In the genomic region with DNA sequence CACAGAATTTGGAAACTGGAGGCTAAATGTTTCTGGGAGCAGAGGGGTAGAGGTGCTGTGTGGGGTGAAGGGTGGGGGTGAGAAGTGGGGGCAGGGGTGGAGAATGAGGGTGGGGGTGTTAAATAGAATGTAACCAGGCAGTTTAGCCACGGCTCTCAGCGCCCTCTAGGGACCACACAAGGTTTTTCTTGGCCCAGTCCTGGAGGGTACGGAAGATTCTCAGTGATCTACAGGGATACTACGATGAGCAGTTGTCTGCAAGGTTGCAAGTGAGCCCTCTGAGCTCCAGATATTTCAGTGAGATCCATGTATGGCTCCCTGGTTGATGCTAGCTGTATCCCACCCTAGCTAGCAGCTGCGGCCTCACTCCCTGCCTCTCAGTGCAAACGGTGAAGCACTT, we compare ENCODE assay signal across 13 mouse cellular contexts.
A peak's percentile ranks its signal among the peaks of the same experiment; 100 is the strongest.
DNase-seq lines count a peak whose midpoint lies in the region; ATAC-seq and TF ChIP-seq lines count a peak whose summit lies in the region.
"Had no signal": no experiment of that assay in that cellular context is flagged by ENCODE, and none has a peak within 500 bp of the region (broad histone marks: within the 10 kb centered on the region; RNA-seq: fewer than 3 reads in every experiment).

No protein-coding gene starts in this region.

- no peak for TF ChIP-seq POLR2A in ES-Bruce4 (IDR thresholded peaks at IDR 0.05; ENCODE audit: insufficient read depth, low read length)
- TF ChIP-seq POLR2A in brain, embryonic 14.5 days (IDR thresholded peaks at IDR 0.05; ENCODE audit: borderline replicate concordance, extremely low read depth, insufficient read depth, insufficient read length, poor library complexity, severe bottlenecking), result no peak

- TF ChIP-seq CTCF in ES-Bruce4 (IDR thresholded peaks at IDR 0.05; ENCODE audit: low read depth, low read length), result peak; percentile 61
- TF ChIP-seq CTCF in brain, embryonic 14.5 days (IDR thresholded peaks at IDR 0.05; ENCODE audit: borderline replicate concordance, extremely low read depth, insufficient read depth, insufficient read length), result peak; percentile 38; the same call in 1 of the 2 replicates

- 61% methylated on average over 6 of the region's 6 CpGs for WGBS in forebrain, embryonic 16.5 days
- WGBS in forebrain, embryonic 14.5 days, result 60% methylated on average over 6 of the region's 6 CpGs
- 64% methylated on average over 6 of the region's 6 CpGs for WGBS in limb, embryonic 12.5 days
- WGBS in limb, embryonic 10.5 days, result 60% methylated on average over 6 of the region's 6 CpGs

- peak; percentile 13; the same call in 1 of the 2 replicates for ATAC-seq in forebrain, embryonic 16.5 days
- ATAC-seq in forebrain, embryonic 14.5 days, result no peak
- ATAC-seq in limb, embryonic 12.5 days (ENCODE audit: insufficient number of reproducible peaks, insufficient read depth, low FRiP score, low TSS enrichment, low read depth), result 0 out of 2 replicates have a peak, but pooled peaks have one; percentile 32
- ATAC-seq: activated CD4-positive, CD25-positive, alpha-beta regulatory T cell, adult 4 months had no signal

- no peaks in the 10 kb centered on the region for H3K36me3 ChIP-seq in forebrain, embryonic 16.5 days (ENCODE audit: control insufficient read depth, insufficient read depth)
- H3K36me3 ChIP-seq in forebrain, embryonic 14.5 days (ENCODE audit: control insufficient read depth, insufficient read depth, low read length), result no peaks in the 10 kb centered on the region
- H3K36me3 ChIP-seq in limb, embryonic 12.5 days, result no peaks in the 10 kb centered on the region
- H3K36me3 ChIP-seq in limb, embryonic 10.5 days, result no peaks in the 10 kb centered on the region
- H3K36me3 ChIP-seq in ES-Bruce4 (ENCODE audit: control insufficient read depth, insufficient read depth, low read length, poor library complexity, severe bottlenecking), result no peaks in the 10 kb centered on the region
- H3K36me3 ChIP-seq: heart, embryonic 15.5 days; limb, embryonic 13.5 days had no signal

- H3K9me3 ChIP-seq in forebrain, embryonic 16.5 days (ENCODE audit: control insufficient read depth, low read length), result no peaks in the 10 kb centered on the region
- no peaks in the 10 kb centered on the region for H3K9me3 ChIP-seq in forebrain, embryonic 14.5 days (replicated peaks; ENCODE audit: control insufficient read depth, low read length)
- no peaks in the 10 kb centered on the region for H3K9me3 ChIP-seq in limb, embryonic 12.5 days
- H3K9me3 ChIP-seq in limb, embryonic 10.5 days (replicated peaks), result no peaks in the 10 kb centered on the region
- H3K9me3 ChIP-seq in ES-Bruce4 (replicated peaks; ENCODE audit: control insufficient read depth, insufficient read depth, low read length, poor library complexity, severe bottlenecking), result no peaks in the 10 kb centered on the region
- H3K9me3 ChIP-seq: heart, embryonic 15.5 days had no signal

- no peak overlapping the region for H3K4me3 ChIP-seq in forebrain, embryonic 16.5 days (replicated peaks; ENCODE audit: low read length)
- H3K4me3 ChIP-seq in forebrain, embryonic 14.5 days (ENCODE audit: low read depth, low read length), result no peak overlapping the region
- H3K4me3 ChIP-seq in limb, embryonic 12.5 days (replicated peaks), result no peak overlapping the region
- no peak overlapping the region for H3K4me3 ChIP-seq in limb, embryonic 10.5 days
- H3K4me3 ChIP-seq in ES-Bruce4 (ENCODE audit: low read depth, low read length), result no peak overlapping the region
- H3K4me3 ChIP-seq: heart, embryonic 15.5 days; limb, embryonic 13.5 days had no signal

- no peaks in the 10 kb centered on the region for H3K4me1 ChIP-seq in forebrain, embryonic 16.5 days (replicated peaks; ENCODE audit: control insufficient read depth, insufficient read depth, low read length)
- H3K4me1 ChIP-seq in forebrain, embryonic 14.5 days (ENCODE audit: control insufficient read depth, insufficient read depth, low read length), result no peaks in the 10 kb centered on the region
- H3K4me1 ChIP-seq in limb, embryonic 12.5 days (replicated peaks), result peaks cover 7% of the 10 kb centered on the region; the same call in 1 of the 2 replicates
- peaks cover 17% of the 10 kb centered on the region for H3K4me1 ChIP-seq in limb, embryonic 10.5 days
- no peaks in the 10 kb centered on the region for H3K4me1 ChIP-seq in ES-Bruce4 (ENCODE audit: control insufficient read depth, insufficient read depth, low read length)
- H3K4me1 ChIP-seq: heart, embryonic 15.5 days had no signal

- no peak overlapping the region for H3K9ac ChIP-seq in forebrain, embryonic 16.5 days (replicated peaks; ENCODE audit: low read depth, low read length)
- no peak overlapping the region for H3K9ac ChIP-seq in forebrain, embryonic 14.5 days (ENCODE audit: low read length)
- H3K9ac ChIP-seq in limb, embryonic 12.5 days (replicated peaks), result no peak overlapping the region
- no peak overlapping the region for H3K9ac ChIP-seq in ES-Bruce4 (ENCODE audit: low read depth, poor library complexity, severe bottlenecking)
- H3K9ac ChIP-seq: heart, embryonic 15.5 days; limb, embryonic 13.5 days had no signal

- H3K4me2 ChIP-seq in forebrain, embryonic 16.5 days (ENCODE audit: low read length), result no peak overlapping the region
- H3K4me2 ChIP-seq in forebrain, embryonic 14.5 days (ENCODE audit: low read length), result no peak overlapping the region
- H3K4me2 ChIP-seq in limb, embryonic 12.5 days, result no peak overlapping the region
- H3K4me2 ChIP-seq: heart, embryonic 15.5 days; limb, embryonic 13.5 days had no signal

- DNase-seq in forebrain, embryonic 14.5 days (ENCODE audit: low spot score), result no peak
- no peak for DNase-seq in limb, embryonic 10.5 days (ENCODE audit: low spot score)
- DNase-seq in brain, embryonic 14.5 days (ENCODE audit: low read depth), result no peak
- no peak for DNase-seq in heart, postnatal 4 days
- DNase-seq in urinary bladder, adult 18-20 months (ENCODE audit: low spot score in 2 of 2), result no peak
- DNase-seq: gastrocnemius, postnatal 25 days had no signal

- TF ChIP-seq EP300 in ES-Bruce4 (IDR thresholded peaks at IDR 0.05; ENCODE audit: insufficient read depth, low read depth, low read length), result no peak

- no peak overlapping the region for H3K27ac ChIP-seq in forebrain, embryonic 16.5 days (ENCODE audit: low read length)
- no peak overlapping the region for H3K27ac ChIP-seq in forebrain, embryonic 14.5 days (ENCODE audit: low read depth, low read length)
- no peak overlapping the region for H3K27ac ChIP-seq in limb, embryonic 12.5 days
- H3K27ac ChIP-seq in limb, embryonic 10.5 days, result no peak overlapping the region
- no peak overlapping the region for H3K27ac ChIP-seq in ES-Bruce4 (ENCODE audit: insufficient read depth, low read length)
- H3K27ac ChIP-seq: heart, embryonic 15.5 days; limb, embryonic 13.5 days had no signal

- H3K27me3 ChIP-seq in forebrain, embryonic 16.5 days (replicated peaks; ENCODE audit: control insufficient read depth, insufficient read depth, low read length), result no peaks in the 10 kb centered on the region
- no peaks in the 10 kb centered on the region for H3K27me3 ChIP-seq in forebrain, embryonic 14.5 days (replicated peaks; ENCODE audit: control insufficient read depth, insufficient read depth, low read length)
- H3K27me3 ChIP-seq in limb, embryonic 12.5 days, result peaks cover 3% of the 10 kb centered on the region; the same call in 1 of the 2 replicates
- H3K27me3 ChIP-seq in limb, embryonic 10.5 days (ENCODE audit: low read depth, poor library complexity, severe bottlenecking), result no peaks in the 10 kb centered on the region
- H3K27me3 ChIP-seq in ES-Bruce4 (ENCODE audit: control insufficient read depth, insufficient read depth, low read length, poor library complexity, severe bottlenecking), result no peaks in the 10 kb centered on the region
- H3K27me3 ChIP-seq: CH12.LX had no signal
